Comparison of ENCODE assay signal across 19 mouse cellular contexts in genomic region chr5:142713966-142714365, GRCm38 (mm10). TPM values are rescaled to one million over a fixed set of nuclear protein-coding genes. Genes with fewer than 3 reads are reported as not detected.
DNase-seq lines count a peak whose midpoint lies in the region; ATAC-seq lines count a peak whose summit lies in the region.
"Had no signal": no experiment of that assay in that cellular context is flagged by ENCODE, and none has a peak within 500 bp of the region (broad histone marks: within the 10 kb centered on the region; RNA-seq: fewer than 3 reads in every experiment).

No protein-coding gene starts in this region.

- ATAC-seq in cerebellum, adult (ENCODE audit: insufficient number of reproducible peaks, low FRiP score, low TSS enrichment) = no peak
- ATAC-seq: forebrain, embryonic 15.5 days; liver, embryonic 12.5 days had no signal

- peak; percentile 75 to 81 for DNase-seq in cerebellum, adult 18-20 months
- peak; percentile 55 for DNase-seq in NIH3T3 (ENCODE audit: low read depth)
- peak; percentile 73 for DNase-seq in adrenal gland, postnatal 25 days
- DNase-seq in cerebellum, adult 9-11 months = peak; percentile 77
- no peak for DNase-seq in spleen, adult 12 weeks (ENCODE audit: low spot score)
- DNase-seq in spleen, postnatal 36 days (ENCODE audit: low spot score in 2 of 2) = no peak
- no peak for DNase-seq in heart, postnatal 14 days
- DNase-seq: gastrocnemius, postnatal 25 days; heart, adult 18-20 months; heart, postnatal 36 days; kidney, adult 11 months; kidney, postnatal 4 days; layer of hippocampus, adult 9-11 months; lung, adult 18-20 months; lung, postnatal 10 days; midbrain, embryonic 14.5 days had no signal

- intact Hi-C loops in heart, postnatal 14 days (cut with DNase I) = no loop called here

RNA-seq across cellular contexts. Expression of gene Slc29a4, which starts 21.7 kb away (rescaled TPM):
- total RNA-seq in adrenal gland, postnatal 25 days (2021) = 15.7 and 21.9 TPM in 2 replicates
- total RNA-seq in heart, postnatal 14 days (2021) = under 1 TPM; 0.63 to 0.69 TPM

Comparison
In these comparisons a context has a peak if more than half of its experiments do, and no peak if none do; other contexts are left out.
1. DNase-seq: peak in cerebellum, adult 18-20 months (2 of 2), NIH3T3 (single experiment), adrenal gland, postnatal 25 days (single experiment) and cerebellum, adult 9-11 months (single experiment); none in spleen, adult 12 weeks (single experiment), spleen, postnatal 36 days (0 of 2) and heart, postnatal 14 days (0 of 2).